Mouse (Mus musculus): ENCODE results near the gene Sik2.

GRCm38 (mm10) chr9:50861119-50861839, 147.6 kb downstream of the Sik2 start:
- TF ChIP-seq RAD21 (IDR thresholded peaks at IDR 0.05; ENCODE audit: low read depth, low read length) (no peak), POLR2A (IDR thresholded peaks at IDR 0.05; ENCODE audit: low read depth, low read length) (no peak), TCF12 (IDR thresholded peaks at IDR 0.05; ENCODE audit: low read depth, low read length) (no peak), CTCF (conservative IDR thresholded peaks at IDR 0.05 in 1 of 2, IDR thresholded peaks at IDR 0.05 in 1 of 2; ENCODE audit: low read depth in 2 of 2, low read length in 2 of 2) (no peak), MAFK (IDR thresholded peaks at IDR 0.05; ENCODE audit: insufficient replicate concordance, low read length) (no peak), KAT2A (IDR thresholded peaks at IDR 0.05; ENCODE audit: insufficient replicate concordance, low read length) (no peak), JUND (conservative IDR thresholded peaks at IDR 0.05; ENCODE audit: low read depth, low read length) (no peak)
